Mouse (Mus musculus) liver, adult (tissue): ENCODE measurements around the gene Ankrd34b.

Source experiments
- GATA4 ChIP-seq: IDR thresholded peaks from 2 replicates; pipeline ENCODE4 v1.6.1; 2014; ENCODE audit warnings: mild to moderate bottlenecking, low read length; ENCODE audit not compliant: insufficient replicate concordance

The Ankrd34b gene

GRCm38 (mm10) chr13:92467891-92468290 lies 42.2 kb downstream of the Ankrd34b start:
- TF ChIP-seq GATA4, result no peak

DNA sequence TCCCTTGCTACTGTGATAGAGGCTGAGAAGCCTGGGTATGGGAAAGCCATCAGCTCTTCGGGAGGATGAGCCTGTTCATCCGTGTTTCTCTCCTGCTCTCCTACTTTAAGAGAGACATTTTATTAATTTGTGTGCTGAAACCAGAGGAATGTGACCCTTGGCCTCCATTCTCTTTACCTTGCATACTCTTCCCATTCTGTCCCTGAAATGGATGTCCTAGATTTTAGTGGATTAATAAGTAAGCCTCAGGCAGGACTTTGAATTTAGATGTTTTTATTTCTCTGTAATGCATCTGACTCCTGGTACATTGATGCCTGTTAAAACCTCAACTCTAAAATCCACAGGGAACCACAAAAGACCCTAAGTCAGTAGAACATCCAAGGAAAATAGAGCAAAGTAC lies 43.7 kb downstream of the Ankrd34b start:
- no peak for TF ChIP-seq GATA4

- no peak for TF ChIP-seq GATA4
These were observed 44.5 kb downstream of the Ankrd34b start for GRCm38 (mm10) chr13:92470151-92470550.

- no peak for TF ChIP-seq GATA4
These were observed 57.7 kb downstream of the Ankrd34b start for GRCm38 (mm10) chr13:92483348-92483747.

GRCm38 (mm10) chr13:92483852-92484463 lies 58.3 kb downstream of the Ankrd34b start, which contains the start of gene Fam151b:
Gene Fam151b, minus strand, starts transcription at chr13:92484015.
- no peak for TF ChIP-seq GATA4

DNA sequence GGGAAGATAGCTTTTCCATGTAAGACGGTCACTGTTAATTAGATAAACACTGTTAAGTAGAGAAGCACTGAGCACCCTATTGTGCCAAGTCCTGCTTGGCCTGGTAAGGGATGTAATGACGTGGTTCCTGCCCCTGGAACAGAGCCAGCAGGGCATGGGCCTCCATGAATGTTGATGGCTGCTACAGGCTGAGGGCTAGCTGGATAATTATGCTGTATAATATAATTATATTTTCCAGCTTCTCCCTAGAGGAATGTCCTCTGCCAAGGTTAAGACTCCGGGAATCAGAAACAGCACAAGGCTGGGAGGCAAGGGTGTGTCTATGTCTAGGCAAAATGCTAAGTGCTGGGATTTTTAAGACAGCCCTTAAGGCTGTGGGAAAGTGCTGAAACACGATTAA lies 65.1 kb downstream of the Ankrd34b start:
- TF ChIP-seq GATA4, result no peak
